Mouse (Mus musculus): ENCODE results near the gene Psip1.

Gene Psip1

GRCm38 (mm10) chr4:83425119-83425518, 61.1 kb downstream of the Psip1 start:
- in situ Hi-C loops (cut with MboI; ENCODE audit: unreplicated experiment in 2 of 2), result no loop called here

- in situ Hi-C loops (cut with MboI; ENCODE audit: unreplicated experiment in 2 of 2), result no loop called here
Observed at GRCm38 (mm10) chr4:83423641-83424040, 62.6 kb downstream of the Psip1 start.

- in situ Hi-C loops (cut with MboI; ENCODE audit: unreplicated experiment in 2 of 2), result loop anchor here (5.0 to 10.0 kb wide), 3 partner anchors 91 to 154 kb away; no protein-coding TSS in a partner anchor
Observed at GRCm38 (mm10) chr4:83418781-83419180, 67.5 kb downstream of the Psip1 start.

GRCm38 (mm10) chr4:83417820-83418186, 68.5 kb downstream of the Psip1 start:
- in situ Hi-C loops (cut with MboI; ENCODE audit: unreplicated experiment in 2 of 2), result loop anchor here (5.0 to 10.0 kb wide), 3 partner anchors 91 to 153 kb away; no protein-coding TSS in a partner anchor

- in situ Hi-C loops (cut with MboI; ENCODE audit: unreplicated experiment in 2 of 2), result loop anchor here (5.0 to 10.0 kb wide), 3 partner anchors 90 to 152 kb away; no protein-coding TSS in a partner anchor
Observed at GRCm38 (mm10) chr4:83417160-83417819, 69.0 kb downstream of the Psip1 start, which contains the start of gene Snapc3. TSS of gene Snapc3 (plus strand) at chr4:83417724.

- in situ Hi-C loops (cut with MboI; ENCODE audit: unreplicated experiment in 2 of 2), result loop anchor here in 1 of 2 experiments (10.0 kb wide), 1 partner anchor 150 kb away; no protein-coding TSS in a partner anchor
Observed at GRCm38 (mm10) chr4:83414241-83414824, 71.9 kb downstream of the Psip1 start.

GRCm38 (mm10) chr4:83412060-83412459, 74.2 kb downstream of the Psip1 start:
- in situ Hi-C loops (cut with MboI; ENCODE audit: unreplicated experiment in 2 of 2), result loop anchor here in 1 of 2 experiments (10.0 kb wide), 1 partner anchor 147 kb away; no protein-coding TSS in a partner anchor

GRCm38 (mm10) chr4:83409867-83410505, 76.3 kb downstream of the Psip1 start:
- in situ Hi-C loops (cut with MboI; ENCODE audit: unreplicated experiment in 2 of 2), result loop anchor here in 1 of 2 experiments (10.0 kb wide), 1 partner anchor 145 kb away; no protein-coding TSS in a partner anchor

GRCm38 (mm10) chr4:83407688-83408087, 78.6 kb downstream of the Psip1 start:
- in situ Hi-C loops (cut with MboI; ENCODE audit: unreplicated experiment in 2 of 2), result no loop called here
